Mouse (Mus musculus) lung, adult 10 weeks (tissue): ENCODE measurements around the gene H2-Q2. TPM values are rescaled to one million over a fixed set of nuclear protein-coding genes. Genes with fewer than 3 reads are reported as not detected.

Source experiments
- polyA plus RNA-seq: library from polyadenylated mRNA; stranded (reverse); fragments of 350-450 nt; fragmentation: Illumina TruSeq; extraction: RNeasy Lipid Tissue Mini Kit (QIAGEN cat#74804); gene quantifications from one replicate; pipeline ENCODE4 v1.2.3, GENCODE M21; 2014; ENCODE audit warnings: low read depth, low replicate concordance; ENCODE audit not compliant: insufficient read depth

Gene H2-Q2
- 8.2 TPM for polyA plus RNA-seq

GRCm38 (mm10) chr17:35342071-35342671 is at the start of gene H2-Q2:
TSS of gene H2-Q2 (plus strand) at chr17:35342242.

GRCm38 (mm10) chr17:35320327-35321081 is 21.5 kb upstream of the H2-Q2 start, which contains the start of gene H2-Q1:
TSS of gene H2-Q1 (plus strand) at chr17:35320405.

GRCm38 (mm10) chr17:35379369-35379728 is 37.3 kb downstream of the H2-Q2 start, which contains the start of gene H2-Q4:
TSS of gene H2-Q4 (plus strand) at chr17:35379617.

Other genes starting within 250 kb of the H2-Q2 start
- not detected for gene Ly6g5c, start 234.0 kb upstream of the H2-Q2 start, polyA plus RNA-seq
- gene Ly6g5b, start 226.8 kb upstream of the H2-Q2 start, polyA plus RNA-seq: 0.55 TPM
- gene Gpank1, start 220.8 kb upstream of the H2-Q2 start, polyA plus RNA-seq: 23.7 TPM
- 116 TPM for gene Csnk2b, start 220.2 kb upstream of the H2-Q2 start, polyA plus RNA-seq
- gene D17H6S53E, start 215.9 kb upstream of the H2-Q2 start, polyA plus RNA-seq: 11.1 TPM
- gene Apom, start 210.2 kb upstream of the H2-Q2 start, polyA plus RNA-seq: not detected
- gene Bag6, start 207.1 kb upstream of the H2-Q2 start, polyA plus RNA-seq: 66.8 TPM
- 149 TPM for gene Prrc2a, start 177.3 kb upstream of the H2-Q2 start, polyA plus RNA-seq
- gene Aif1, start 166.2 kb upstream of the H2-Q2 start, polyA plus RNA-seq: 14.2 TPM
- 56.7 TPM for gene Lst1, start 153.8 kb upstream of the H2-Q2 start, polyA plus RNA-seq
- 46.6 TPM for gene Ltb, start 147.8 kb upstream of the H2-Q2 start, polyA plus RNA-seq
- 1.2 TPM for gene Tnf, start 140.2 kb upstream of the H2-Q2 start, polyA plus RNA-seq
- gene Lta, start 136.9 kb upstream of the H2-Q2 start, polyA plus RNA-seq: 0.62 TPM
- gene Gm16181, start 121.4 kb upstream of the H2-Q2 start, polyA plus RNA-seq: not detected
- gene Atp6v1g2, start 108.6 kb upstream of the H2-Q2 start, polyA plus RNA-seq: 3.0 TPM
- 13.6 TPM for gene Nfkbil1, start 106.5 kb upstream of the H2-Q2 start, polyA plus RNA-seq
- 120 TPM for gene Ddx39b, start 100.5 kb upstream of the H2-Q2 start, polyA plus RNA-seq
- gene H2-D1, start 79.5 kb upstream of the H2-Q2 start, polyA plus RNA-seq: 887 TPM
- gene H2-Q1, start 21.8 kb upstream of the H2-Q2 start, polyA plus RNA-seq: 0.72 TPM
- 102 TPM for gene H2-Q4, start 37.4 kb downstream of the H2-Q2 start, polyA plus RNA-seq
- gene H2-Q6, start 82.6 kb downstream of the H2-Q2 start, polyA plus RNA-seq: 56.1 TPM
- gene H2-Q7, start 96.9 kb downstream of the H2-Q2 start, polyA plus RNA-seq: 95.6 TPM
- 7.1 TPM for gene H2-Q10, start 127.8 kb downstream of the H2-Q2 start, polyA plus RNA-seq
- not detected for gene Pou5f1, start 163.8 kb downstream of the H2-Q2 start, polyA plus RNA-seq
- gene Tcf19, start 174.6 kb downstream of the H2-Q2 start, polyA plus RNA-seq: 4.4 TPM
- gene Cchcr1, start 174.9 kb downstream of the H2-Q2 start, polyA plus RNA-seq: 4.7 TPM
- not detected for gene Psors1c2, start 191.0 kb downstream of the H2-Q2 start, polyA plus RNA-seq
- gene Cdsn, start 209.9 kb downstream of the H2-Q2 start, polyA plus RNA-seq: 0.30 TPM
- gene 2300002M23Rik, start 225.2 kb downstream of the H2-Q2 start, polyA plus RNA-seq: not detected